Mouse (Mus musculus): Measurements from ENCODE around the gene Erp44.

Erp44 gene

GRCm38 (mm10) chr4:48236721-48237120 is 42.6 kb downstream of the Erp44 start:
- DNase-seq: no peak

DNA sequence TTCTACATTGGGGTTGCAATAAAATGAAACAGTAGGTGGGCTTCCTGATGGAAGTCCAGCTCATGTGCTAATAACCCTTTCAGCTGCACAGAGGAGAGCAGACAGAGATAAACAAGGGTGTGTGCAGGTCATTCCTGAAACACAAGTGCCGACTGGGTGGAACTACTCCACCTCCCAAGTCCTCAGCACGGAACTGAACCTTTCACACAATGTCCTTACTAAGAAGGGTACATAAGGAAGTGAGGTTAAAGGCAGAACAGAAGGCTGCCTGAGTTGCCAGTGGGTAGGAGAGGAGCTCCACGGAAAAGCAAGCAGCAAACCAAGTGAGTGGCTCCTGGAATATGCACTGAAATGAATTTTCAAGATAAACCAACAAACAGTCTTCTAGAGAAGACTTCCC is 52.6 kb downstream of the Erp44 start:
- DNase-seq: no peak

GRCm38 (mm10) chr4:48225604-48226003 is 53.8 kb downstream of the Erp44 start:
- no peak for DNase-seq

DNA sequence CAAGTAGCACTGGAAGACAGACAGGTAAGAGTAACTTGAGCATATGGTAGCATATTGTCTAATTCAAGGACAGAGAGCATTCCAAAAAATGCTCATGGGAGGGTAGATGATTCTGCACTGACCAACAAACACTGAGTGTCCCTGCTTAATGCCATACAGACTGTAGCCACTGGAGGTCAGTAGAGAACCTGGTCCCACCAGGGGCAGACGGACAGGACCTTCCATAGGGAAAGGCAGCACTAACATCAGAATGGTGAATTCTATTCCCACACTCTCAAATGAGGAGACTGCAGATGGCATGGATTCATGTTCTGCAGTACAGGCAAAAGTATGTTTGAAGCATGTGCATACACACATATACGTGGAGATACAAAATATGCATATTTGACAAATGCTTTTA is 54.2 kb downstream of the Erp44 start:
- peak; percentile 73 for DNase-seq

DNA sequence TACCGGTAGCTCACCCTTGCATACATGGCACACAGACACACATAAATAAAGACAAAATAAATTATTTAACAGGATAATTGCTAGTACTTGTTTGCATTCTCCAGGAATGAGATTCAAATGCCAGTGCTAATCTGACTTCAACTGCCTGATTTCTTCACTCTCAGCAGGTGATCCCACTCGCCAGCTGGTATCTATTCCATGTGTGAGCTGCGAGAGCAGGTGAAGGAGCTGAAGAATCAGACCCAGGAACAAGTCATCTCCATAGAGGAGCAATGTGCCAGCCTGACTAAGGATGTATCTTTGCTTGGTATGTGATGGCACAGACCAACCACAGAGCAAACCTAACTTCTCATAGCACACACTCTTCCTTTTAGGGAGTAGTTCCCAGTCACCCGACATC is 75.8 kb downstream of the Erp44 start:
- DNase-seq: peak; percentile 73

- no peak for DNase-seq
Measured at GRCm38 (mm10) chr4:48198447-48198846, 80.9 kb downstream of the Erp44 start.

- DNase-seq: no peak
Measured at GRCm38 (mm10) chr4:48197925-48198324, 81.4 kb downstream of the Erp44 start.

DNA sequence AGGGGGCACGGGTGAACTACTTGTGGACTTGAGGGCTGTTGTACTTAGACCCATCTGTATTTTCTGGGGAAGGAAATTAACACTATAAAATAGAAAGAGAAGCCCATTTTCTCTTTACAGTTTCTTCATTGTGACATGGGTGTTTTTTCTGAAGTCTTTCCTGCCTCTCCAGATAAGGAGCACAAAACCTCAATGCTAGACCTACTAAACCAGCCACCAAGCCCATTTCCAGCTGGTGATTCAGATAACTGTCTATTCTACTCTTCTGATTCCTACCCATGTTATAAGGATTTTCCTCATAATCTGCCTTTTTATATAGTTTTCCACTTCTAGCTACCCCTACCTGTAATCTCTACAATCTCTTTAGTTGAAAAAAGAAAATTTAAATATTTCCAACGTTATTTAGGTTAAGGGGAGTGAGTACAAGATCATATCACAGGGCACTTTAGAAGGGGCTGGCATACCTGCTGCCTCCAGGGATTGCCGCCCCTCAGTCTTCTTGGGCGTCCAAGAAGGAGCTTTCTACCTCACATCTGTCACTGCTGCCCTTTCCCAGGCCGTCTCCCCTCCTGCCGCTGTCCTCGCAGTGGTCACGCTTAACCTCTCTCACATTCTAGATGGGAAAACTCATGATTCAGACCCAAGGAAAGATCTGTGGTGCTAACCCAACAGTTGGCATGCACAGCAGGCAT is 97.1 kb downstream of the Erp44 start:
- DNase-seq: no peak

DNA sequence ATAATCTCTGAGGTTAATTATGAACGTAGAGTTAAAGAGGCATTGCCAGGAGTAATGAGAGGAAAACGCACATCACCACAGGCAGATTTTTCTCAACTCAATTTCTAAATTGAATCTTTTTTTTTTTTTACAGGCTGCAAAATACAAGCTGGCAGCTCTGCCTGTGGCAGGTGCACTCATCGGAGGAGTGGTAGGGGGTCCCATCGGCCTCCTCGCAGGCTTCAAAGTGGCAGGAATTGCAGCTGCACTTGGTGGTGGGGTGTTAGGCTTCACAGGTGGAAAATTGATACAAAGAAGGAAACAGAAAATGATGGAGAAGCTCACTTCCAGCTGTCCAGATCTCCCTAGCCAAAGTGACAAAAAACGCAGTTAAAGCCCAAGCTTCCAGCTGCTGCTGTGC is 98.0 kb downstream of the Erp44 start:
- no peak for DNase-seq

- DNase-seq: no peak
Measured at GRCm38 (mm10) chr4:48180922-48181321, 98.4 kb downstream of the Erp44 start.

DNA sequence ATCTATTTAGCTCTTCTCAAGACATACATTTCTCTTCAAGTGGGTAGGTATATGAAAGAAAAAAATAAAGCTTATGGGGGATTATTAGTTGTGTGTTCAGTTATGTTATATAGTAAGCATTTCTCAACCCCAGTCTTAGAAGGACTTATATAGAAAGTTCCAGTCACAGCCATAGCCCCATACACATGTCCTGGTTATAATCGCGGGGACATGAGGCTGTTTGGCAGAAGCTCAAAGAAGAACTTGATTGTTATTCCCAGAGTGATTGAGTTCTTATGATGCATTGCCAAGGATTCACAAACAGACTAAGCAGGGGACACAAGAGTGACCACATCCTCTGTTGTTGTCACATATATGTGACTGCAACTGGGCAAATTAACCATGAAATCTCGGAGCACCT is 103.7 kb downstream of the Erp44 start:
- no peak for DNase-seq

- no peak for DNase-seq
Measured at GRCm38 (mm10) chr4:48163851-48164250, 115.5 kb downstream of the Erp44 start.

- no peak for DNase-seq
Measured at GRCm38 (mm10) chr4:48160386-48160785, 119.0 kb downstream of the Erp44 start.

DNA sequence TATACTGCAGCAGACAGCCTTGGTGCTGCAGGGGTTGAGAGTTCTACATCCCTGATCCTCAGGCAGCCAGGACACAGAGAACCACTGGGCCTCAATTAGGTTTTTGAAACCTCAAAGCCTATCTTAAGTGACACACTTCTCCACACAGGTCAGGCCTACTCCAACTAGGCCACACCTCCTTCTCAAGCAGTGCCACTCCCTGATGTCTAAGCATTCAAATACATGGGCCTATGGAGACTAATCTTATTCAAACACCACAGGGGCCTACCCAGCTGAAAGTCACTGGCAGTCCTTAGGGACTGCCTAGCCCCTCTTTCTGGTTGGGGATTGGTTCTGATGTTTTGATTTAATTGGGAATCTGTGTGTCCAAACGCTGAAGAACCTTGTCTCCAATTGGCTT is 123.5 kb downstream of the Erp44 start:
- no peak for DNase-seq

DNA sequence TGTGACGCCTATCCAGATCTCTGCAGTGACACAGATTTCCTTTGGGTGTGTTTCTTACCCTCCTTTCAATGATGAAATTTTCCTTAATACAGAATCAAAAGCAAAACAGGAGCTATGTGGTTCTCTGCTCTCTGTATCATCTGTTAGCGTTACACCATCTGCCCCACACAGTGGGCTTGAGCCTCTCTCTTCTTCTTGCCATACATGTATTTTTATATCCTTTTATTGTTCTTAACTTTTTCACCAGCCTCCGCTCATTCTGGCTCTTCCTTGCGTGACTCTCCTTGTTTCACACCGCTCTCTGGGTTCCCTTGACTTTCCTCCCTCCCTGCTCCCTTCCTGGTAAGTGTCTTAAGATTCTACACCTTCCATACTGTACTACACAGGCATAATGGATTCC is 126.1 kb downstream of the Erp44 start:
- DNase-seq: no peak

DNA sequence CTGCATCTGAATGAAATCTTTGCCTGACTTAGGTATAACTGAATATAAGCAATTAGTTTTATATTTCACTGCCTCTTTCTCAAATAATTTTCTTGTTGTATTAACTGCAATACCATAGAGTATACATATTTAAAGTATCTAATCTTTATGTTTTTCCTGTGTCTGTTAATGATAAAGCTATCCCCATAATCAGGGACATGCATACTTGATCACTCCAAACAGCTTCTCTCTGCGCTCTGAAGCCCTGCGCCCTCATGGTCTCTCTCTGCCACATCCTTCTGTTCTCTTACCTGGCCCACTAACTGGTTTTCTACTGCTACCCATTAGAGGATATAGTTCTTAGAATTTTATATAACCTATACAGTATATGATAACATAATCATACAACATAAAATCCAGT is 129.9 kb downstream of the Erp44 start:
- DNase-seq: no peak
